Mouse (Mus musculus): Measurements from ENCODE around the gene Dusp3.

The Dusp3 gene

GRCm38 (mm10) chr11:101973496-101973895 is 13.3 kb downstream of the Dusp3 start:
- no peak for DNase-seq

DNA sequence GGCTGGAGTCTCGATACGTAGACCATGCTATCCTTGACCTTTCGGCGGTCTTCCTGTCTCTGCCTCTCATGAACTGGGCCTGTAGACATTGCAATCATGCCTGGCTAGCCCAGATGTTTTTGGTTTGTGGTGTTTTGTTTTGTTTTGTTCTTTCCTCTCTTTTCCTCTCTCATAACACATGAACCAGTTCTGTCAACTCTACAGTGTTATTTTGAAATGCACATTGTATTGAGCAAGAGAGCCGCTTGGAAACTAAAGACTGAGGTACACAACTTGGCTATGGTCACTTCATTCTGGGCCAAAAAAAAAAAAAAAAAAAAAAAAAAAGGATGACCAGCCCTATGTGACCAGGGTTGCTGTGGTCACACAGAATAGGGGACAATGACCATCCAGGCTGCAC is 14.2 kb downstream of the Dusp3 start:
- DNase-seq = no peak

DNA sequence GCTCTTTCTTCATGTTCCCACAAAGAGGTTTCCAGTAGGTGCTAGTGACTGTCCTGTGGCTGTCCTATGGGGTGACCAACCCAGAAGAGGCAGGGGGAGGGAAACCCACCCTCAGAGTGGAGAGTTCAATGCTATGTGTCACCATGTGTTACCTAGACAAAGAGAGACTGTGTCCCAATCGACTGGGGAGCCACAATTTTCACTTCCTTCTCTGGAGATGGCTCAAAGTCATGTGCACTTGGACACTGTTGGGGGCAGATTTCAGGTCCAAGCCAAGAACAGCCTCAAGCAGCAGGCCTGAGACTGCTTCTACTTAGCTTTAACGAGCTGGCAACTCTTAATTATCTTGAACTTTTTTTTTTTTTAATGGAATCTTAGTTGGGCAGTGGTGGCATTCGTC is 14.7 kb downstream of the Dusp3 start:
- DNase-seq = no peak

- no peak for DNase-seq
Observed at GRCm38 (mm10) chr11:101971410-101971809, 15.4 kb downstream of the Dusp3 start.

GRCm38 (mm10) chr11:101969835-101970234 is 17.0 kb downstream of the Dusp3 start:
- DNase-seq = no peak

- peak; percentile 91 for DNase-seq
Observed at GRCm38 (mm10) chr11:101968791-101969190, 18.0 kb downstream of the Dusp3 start.

DNA sequence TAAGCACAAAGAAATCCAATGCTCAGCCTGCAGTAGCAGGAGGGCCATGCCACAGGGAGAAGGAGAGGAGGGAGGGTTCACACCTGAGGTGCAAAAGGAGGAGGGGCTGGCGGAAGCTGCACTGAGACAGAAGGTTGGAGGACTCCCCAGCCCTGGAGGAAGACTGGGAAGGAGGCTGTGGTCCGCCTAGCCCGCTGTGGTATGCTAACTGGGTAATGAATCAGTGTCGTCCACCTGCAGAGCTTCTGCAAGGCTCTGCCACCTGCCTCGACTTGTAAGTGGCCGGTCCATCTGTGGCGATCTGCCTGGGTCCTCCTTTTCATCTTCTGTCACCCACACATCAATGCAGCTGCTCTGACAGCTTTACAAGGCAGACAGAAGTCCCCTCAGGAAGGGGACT is 18.5 kb downstream of the Dusp3 start:
- no peak for DNase-seq

- DNase-seq = no peak
Observed at GRCm38 (mm10) chr11:101966965-101967614, 19.7 kb downstream of the Dusp3 start, which contains the start of gene Sost. Gene Sost, minus strand, starts transcription at chr11:101967015.

GRCm38 (mm10) chr11:101965553-101965952 is 21.3 kb downstream of the Dusp3 start:
- DNase-seq = no peak

- DNase-seq = no peak
Observed at GRCm38 (mm10) chr11:101964647-101965046, 22.2 kb downstream of the Dusp3 start.

DNA sequence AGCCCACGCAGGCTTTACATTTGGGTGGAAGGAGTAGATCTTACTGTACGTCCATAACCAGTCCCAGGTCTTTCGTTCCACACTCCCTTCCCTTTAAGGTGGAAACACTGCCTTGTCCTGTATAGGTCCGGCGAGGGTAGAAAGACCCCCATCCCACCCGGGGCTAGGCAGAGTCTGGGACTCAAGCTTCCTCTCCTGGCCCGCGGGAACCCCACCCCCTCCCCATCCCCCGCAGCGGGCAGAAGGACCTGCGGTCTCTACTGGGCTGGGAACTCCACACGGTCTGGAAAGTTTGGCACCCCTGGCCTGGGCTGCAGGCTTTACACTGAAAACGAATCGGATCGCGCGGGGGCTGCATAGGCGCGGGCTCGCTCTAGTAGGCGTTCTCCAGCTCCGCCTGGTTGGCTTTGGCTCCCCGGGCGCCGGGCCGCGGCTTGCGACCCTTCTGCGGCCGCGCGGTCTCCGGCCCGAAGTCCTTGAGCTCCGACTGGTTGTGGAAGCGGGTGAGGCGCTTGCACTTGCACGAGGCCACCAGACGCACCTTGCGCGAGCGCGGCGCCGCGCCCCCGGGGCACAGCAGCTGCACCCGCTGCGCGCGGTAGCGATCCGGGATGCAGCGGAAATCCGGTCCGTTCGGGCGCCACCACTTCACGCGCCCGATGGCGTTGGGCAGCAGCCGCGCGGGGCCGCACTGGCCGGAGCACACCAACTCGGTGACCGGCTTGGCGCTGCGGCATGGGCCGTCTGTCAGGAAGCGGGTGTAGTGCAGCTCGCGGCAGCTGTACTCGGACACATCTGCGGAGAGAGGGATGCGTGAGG is 23.1 kb downstream of the Dusp3 start:
- peak; percentile 44 for DNase-seq

- no peak for DNase-seq
Observed at GRCm38 (mm10) chr11:101963043-101963442, 23.8 kb downstream of the Dusp3 start.

- DNase-seq = no peak
Observed at GRCm38 (mm10) chr11:101957476-101957875, 29.3 kb downstream of the Dusp3 start.

DNA sequence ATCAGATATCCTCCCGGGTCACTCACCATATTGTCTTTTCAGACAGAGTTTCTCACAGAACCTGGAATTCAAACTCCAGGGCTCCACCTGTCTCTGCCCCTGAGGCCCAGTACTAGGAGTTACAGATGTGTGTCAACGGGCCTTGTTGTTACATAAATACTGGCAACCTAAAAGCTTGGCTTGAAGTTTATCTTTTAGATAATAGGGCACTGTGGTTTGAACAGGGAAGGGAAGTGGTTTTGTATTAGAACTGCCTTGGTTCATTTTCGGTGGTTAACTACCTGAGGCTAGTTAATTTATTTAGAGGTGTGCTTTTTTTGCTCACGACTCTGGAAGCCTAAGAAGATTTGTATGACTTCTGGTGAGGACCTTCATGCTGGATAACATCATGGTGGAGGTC is 33.4 kb downstream of the Dusp3 start:
- no peak for DNase-seq

GRCm38 (mm10) chr11:101952541-101953341 is 34.1 kb downstream of the Dusp3 start:
- DNase-seq = peak; percentile 86

DNA sequence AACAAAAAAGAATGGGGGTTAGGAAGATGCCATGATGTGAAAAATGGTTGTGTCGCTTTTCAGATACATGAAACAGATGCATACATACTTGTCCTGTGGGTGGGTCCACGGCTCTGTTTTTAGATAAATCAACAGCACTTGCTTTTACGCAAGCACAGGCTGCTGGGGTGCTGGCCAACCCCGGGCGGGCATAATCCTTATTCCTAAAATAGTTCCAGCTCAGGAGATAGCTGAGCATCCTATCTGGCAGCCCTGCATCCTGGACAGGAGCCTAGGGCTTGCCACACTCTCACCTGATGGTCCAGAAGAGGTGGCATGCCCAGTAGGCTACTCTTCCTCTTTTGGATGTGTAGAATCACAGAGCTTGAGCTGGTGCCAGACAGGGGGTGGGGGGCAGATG is 36.8 kb downstream of the Dusp3 start:
- no peak for DNase-seq

DNA sequence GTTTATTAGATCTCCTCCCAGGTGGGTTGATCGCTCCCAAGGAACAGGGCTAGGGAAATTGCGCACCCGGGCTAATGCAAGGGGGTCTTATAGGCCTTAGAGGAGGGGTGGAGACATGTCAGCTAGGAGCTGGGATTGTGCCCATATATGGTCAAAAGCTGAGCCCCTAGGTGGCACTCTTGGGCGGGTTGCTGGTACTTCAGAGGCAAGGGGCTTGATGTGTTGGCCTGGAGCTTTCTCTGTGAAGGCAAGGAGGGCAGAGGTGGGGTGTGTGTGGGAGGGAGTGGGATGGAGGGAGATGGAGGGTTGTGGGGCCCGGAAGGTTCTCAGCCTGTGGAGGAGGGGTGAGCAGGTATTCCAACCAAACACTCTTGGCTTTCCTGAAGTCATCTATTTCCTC is 40.3 kb downstream of the Dusp3 start:
- DNase-seq = no peak

GRCm38 (mm10) chr11:101943055-101943454 is 43.8 kb downstream of the Dusp3 start:
- no peak for DNase-seq

DNA sequence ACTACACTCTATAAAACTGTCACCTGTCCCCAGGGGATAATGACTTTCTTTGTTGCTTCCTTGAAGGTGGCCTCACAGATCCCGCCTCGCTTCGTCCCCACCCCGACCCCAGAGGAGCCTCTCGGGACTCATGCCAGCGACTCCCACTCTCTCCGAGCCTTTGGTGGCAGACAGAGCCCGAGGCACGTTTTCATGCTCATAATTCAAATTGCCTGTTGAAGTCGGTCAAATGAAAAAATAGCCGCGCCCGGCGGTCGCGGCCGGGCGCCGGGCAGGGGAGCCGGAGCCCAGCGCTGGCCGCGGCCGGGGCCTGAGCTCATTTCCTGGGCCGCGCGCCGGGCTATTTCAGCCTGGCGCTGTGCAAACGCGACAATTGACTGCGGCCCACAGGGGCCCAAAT is 49.7 kb downstream of the Dusp3 start:
- DNase-seq = peak; percentile 49

- no peak for DNase-seq
Observed at GRCm38 (mm10) chr11:101936421-101936820, 50.4 kb downstream of the Dusp3 start.

DNA sequence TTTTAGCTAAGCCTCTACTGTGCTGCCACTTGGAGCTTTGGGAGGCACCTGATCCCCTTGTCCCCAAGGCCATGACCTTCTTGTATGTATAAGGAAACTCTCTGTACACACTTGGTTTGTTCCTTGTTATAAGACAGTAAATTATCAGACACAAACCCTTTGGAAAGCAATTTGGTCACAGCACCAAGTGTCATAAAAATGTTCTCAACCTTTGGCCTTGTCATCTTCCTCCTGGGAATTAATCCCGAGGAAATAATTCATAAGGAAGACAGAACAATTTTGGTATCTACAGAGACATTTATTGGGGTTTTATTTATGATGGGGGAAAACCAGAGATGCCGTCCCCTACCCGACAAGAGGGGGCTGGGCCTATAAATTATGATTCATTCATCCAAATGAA is 51.1 kb downstream of the Dusp3 start:
- DNase-seq = peak; percentile 50

GRCm38 (mm10) chr11:101931978-101932377 is 54.8 kb downstream of the Dusp3 start:
- no peak for DNase-seq

GRCm38 (mm10) chr11:101928030-101928762 is 58.6 kb downstream of the Dusp3 start:
- no peak for DNase-seq
